Comparison of ENCODE assay signal across 23 mouse cellular contexts in the genomic region with DNA sequence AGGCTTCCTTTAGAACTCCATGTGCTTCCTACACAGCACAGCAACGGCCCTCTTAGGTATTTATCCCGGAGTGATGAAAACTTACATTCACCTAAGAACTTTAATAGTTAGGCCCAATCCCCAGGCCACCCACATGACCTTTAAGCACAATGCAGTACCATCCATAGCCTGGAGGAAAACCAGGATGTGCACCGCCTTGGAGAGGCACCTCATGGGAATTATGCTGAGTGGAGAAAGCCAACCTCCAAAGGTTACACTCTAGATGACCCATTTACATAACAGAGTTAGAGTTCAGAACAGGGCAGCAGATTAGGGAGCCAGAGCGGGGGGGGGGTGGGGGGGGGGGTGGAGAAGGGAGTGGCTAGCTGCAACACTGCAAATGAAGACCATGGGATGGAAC. TPM values are rescaled to one million over a fixed set of nuclear protein-coding genes. Genes with fewer than 3 reads are reported as not detected.
DNase-seq lines count a peak whose midpoint lies in the region; ATAC-seq lines count a peak whose summit lies in the region.
"Had no signal": no experiment of that assay in that cellular context is flagged by ENCODE, and none has a peak within 500 bp of the region (broad histone marks: within the 10 kb centered on the region; RNA-seq: fewer than 3 reads in every experiment).

No protein-coding gene starts in this region.

- H3K27me3 ChIP-seq in intestine, embryonic 16.5 days (replicated peaks; ENCODE audit: control insufficient read depth, insufficient read depth, low read length): no peaks in the 10 kb centered on the region
- H3K27me3 ChIP-seq in intestine, embryonic 15.5 days (replicated peaks): no peaks in the 10 kb centered on the region
- H3K27me3 ChIP-seq: heart, embryonic 15.5 days; megakaryocyte, embryonic 14.5 days had no signal

- no peak overlapping the region for H3K9ac ChIP-seq in intestine, embryonic 16.5 days (ENCODE audit: low read depth, low read length)
- H3K9ac ChIP-seq in intestine, embryonic 15.5 days: no peak overlapping the region
- H3K9ac ChIP-seq: heart, embryonic 15.5 days had no signal

- no peak overlapping the region for H3K27ac ChIP-seq in intestine, embryonic 16.5 days (ENCODE audit: low read length)
- H3K27ac ChIP-seq in intestine, embryonic 15.5 days: no peak overlapping the region
- H3K27ac ChIP-seq: gastrocnemius, adult 2 months; heart, embryonic 15.5 days; left cerebral cortex, adult 2 months had no signal

- ATAC-seq in intestine, embryonic 16.5 days: peak; percentile 12; the same call in 1 of the 2 replicates
- ATAC-seq in intestine, embryonic 15.5 days: no peak
- ATAC-seq: forebrain, embryonic 16.5 days; inflammation-experienced regulatory T-cells, adult 6 months had no signal

- H3K4me3 ChIP-seq in intestine, embryonic 16.5 days (ENCODE audit: low read length): no peak overlapping the region
- H3K4me3 ChIP-seq in intestine, embryonic 15.5 days (replicated peaks): no peak overlapping the region
- H3K4me3 ChIP-seq: gastrocnemius, adult 2 months; heart, embryonic 15.5 days; left cerebral cortex, adult 2 months; megakaryocyte, embryonic 14.5 days had no signal

- peaks cover 18% of the 10 kb centered on the region for H3K4me1 ChIP-seq in intestine, embryonic 16.5 days (ENCODE audit: control insufficient read depth, insufficient read depth, low read length)
- H3K4me1 ChIP-seq in intestine, embryonic 15.5 days (replicated peaks): peaks cover 11% of the 10 kb centered on the region

- DNase-seq in embryo, embryonic 10.5 days (ENCODE audit: low spot score): peak; percentile 30
- DNase-seq in embryo, embryonic 10 days (ENCODE audit: low spot score): no peak
- peak; percentile 55 for DNase-seq in MN1 (ENCODE audit: low spot score)
- DNase-seq in retina, postnatal 1 day: peak; percentile 8
- no peak for DNase-seq in ovary, postnatal 10 days (ENCODE audit: low spot score)
- no peak for DNase-seq in cerebellum, postnatal 25 days
- DNase-seq: cerebellum, adult 9-11 months; embryo, embryonic 11 days; gastrocnemius, adult 2 months; left cerebral cortex, postnatal 4 days; lung, adult 18-20 months; lung, postnatal 14 days; midbrain, embryonic 14.5 days; right cerebral cortex, adult 18-20 months had no signal

- no peak overlapping the region for H3K4me2 ChIP-seq in intestine, embryonic 16.5 days (ENCODE audit: low read depth, low read length)
- H3K4me2 ChIP-seq in intestine, embryonic 15.5 days (replicated peaks): no peak overlapping the region
- H3K4me2 ChIP-seq: heart, embryonic 15.5 days; liver, embryonic 11.5 days had no signal

- no peaks in the 10 kb centered on the region for H3K36me3 ChIP-seq in intestine, embryonic 16.5 days (ENCODE audit: control insufficient read depth, insufficient read depth, low read length)
- peaks cover 12% of the 10 kb centered on the region for H3K36me3 ChIP-seq in intestine, embryonic 15.5 days

- WGBS in intestine, embryonic 16.5 days: 76% methylated on average over 4 of the region's 4 CpGs
- WGBS in intestine, embryonic 15.5 days: 82% methylated on average over 4 of the region's 4 CpGs

- H3K9me3 ChIP-seq in intestine, embryonic 16.5 days (ENCODE audit: control insufficient read depth, low read length): no peaks in the 10 kb centered on the region
- H3K9me3 ChIP-seq in intestine, embryonic 15.5 days: no peaks in the 10 kb centered on the region
- H3K9me3 ChIP-seq: G1E; heart, embryonic 15.5 days; megakaryocyte, embryonic 14.5 days had no signal

RNA-seq across cellular contexts. Expression of gene Nek9, which starts 3.1 kb away (rescaled TPM):
- 13.2 and 15.9 TPM in 2 replicates for polyA plus RNA-seq in intestine, embryonic 16.5 days (2015; fragmentation: Nextera tagmentation; extraction: Ambion mirVana)
- 16.2 and 16.7 TPM in 2 replicates for polyA plus RNA-seq in intestine, embryonic 15.5 days (2015; fragmentation: Nextera tagmentation; extraction: Ambion mirVana)

RNA-seq across cellular contexts. Expression of gene Tmed10, which starts 32.3 kb away (rescaled TPM):
- polyA plus RNA-seq in intestine, embryonic 16.5 days (2015; fragmentation: Nextera tagmentation; extraction: Ambion mirVana): 346 and 352 TPM in 2 replicates
- 343 and 345 TPM in 2 replicates for polyA plus RNA-seq in intestine, embryonic 15.5 days (2015; fragmentation: Nextera tagmentation; extraction: Ambion mirVana)

RNA-seq across cellular contexts. Expression of gene Zc2hc1c, which starts 53.9 kb away (rescaled TPM):
- polyA plus RNA-seq in intestine, embryonic 16.5 days (2015; fragmentation: Nextera tagmentation; extraction: Ambion mirVana): 1.5 TPM in 2 replicates
- 1.7 TPM in 2 replicates for polyA plus RNA-seq in intestine, embryonic 15.5 days (2015; fragmentation: Nextera tagmentation; extraction: Ambion mirVana)

RNA-seq across cellular contexts. Expression of gene Acyp1, which starts 54.1 kb away (rescaled TPM):
- polyA plus RNA-seq in intestine, embryonic 16.5 days (2015; fragmentation: Nextera tagmentation; extraction: Ambion mirVana): 50.2 and 52.3 TPM in 2 replicates
- 47.6 and 58.2 TPM in 2 replicates for polyA plus RNA-seq in intestine, embryonic 15.5 days (2015; fragmentation: Nextera tagmentation; extraction: Ambion mirVana)

Comparison
In these comparisons a context has a peak if more than half of its experiments do, and no peak if none do; other contexts are left out.
1. DNase-seq: peak in embryo, embryonic 10.5 days (single experiment), MN1 (single experiment) and retina, postnatal 1 day (single experiment); none in embryo, embryonic 10 days (single experiment), ovary, postnatal 10 days (single experiment) and cerebellum, postnatal 25 days (0 of 2).